20 mouse cellular contexts compared by ENCODE assay signal in genomic region chr9:13699781-13700116, GRCm38 (mm10). TPM values are rescaled to one million over a fixed set of nuclear protein-coding genes. Genes with fewer than 3 reads are reported as not detected.
DNase-seq lines count a peak whose midpoint lies in the region; ATAC-seq and TF ChIP-seq lines count a peak whose summit lies in the region.
"Had no signal": no experiment of that assay in that cellular context is flagged by ENCODE, and none has a peak within 500 bp of the region (broad histone marks: within the 10 kb centered on the region; RNA-seq: fewer than 3 reads in every experiment).

No protein-coding gene starts in this region.

- H3K9ac ChIP-seq in ES-Bruce4 (ENCODE audit: low read depth, poor library complexity, severe bottlenecking): peak overlapping the region; percentile 17; the same call in 1 of the 2 replicates
- H3K9ac ChIP-seq in forebrain, embryonic 13.5 days: no peak overlapping the region
- no peak overlapping the region for H3K9ac ChIP-seq in hindbrain, embryonic 15.5 days
- H3K9ac ChIP-seq in midbrain, embryonic 15.5 days: no peak overlapping the region
- H3K9ac ChIP-seq: embryonic facial prominence, embryonic 15.5 days; kidney, embryonic 15.5 days; limb, embryonic 12.5 days; liver, embryonic 13.5 days; lung, embryonic 15.5 days had no signal

- H3K4me2 ChIP-seq in forebrain, embryonic 13.5 days: no peak overlapping the region
- H3K4me2 ChIP-seq in hindbrain, embryonic 15.5 days: no peak overlapping the region
- H3K4me2 ChIP-seq in midbrain, embryonic 15.5 days: no peak overlapping the region
- H3K4me2 ChIP-seq: embryonic facial prominence, embryonic 15.5 days; kidney, embryonic 15.5 days; limb, embryonic 12.5 days; liver, embryonic 13.5 days; lung, embryonic 15.5 days had no signal

- no peak for TF ChIP-seq EP300 in ES-Bruce4 (IDR thresholded peaks at IDR 0.05; ENCODE audit: insufficient read depth, low read depth, low read length)

- H3K9me3 ChIP-seq in ES-Bruce4 (replicated peaks; ENCODE audit: control insufficient read depth, insufficient read depth, low read length, poor library complexity, severe bottlenecking): no peaks in the 10 kb centered on the region
- no peaks in the 10 kb centered on the region for H3K9me3 ChIP-seq in forebrain, embryonic 13.5 days (replicated peaks)
- H3K9me3 ChIP-seq in hindbrain, embryonic 15.5 days: no peaks in the 10 kb centered on the region
- no peaks in the 10 kb centered on the region for H3K9me3 ChIP-seq in midbrain, embryonic 15.5 days
- H3K9me3 ChIP-seq: embryonic facial prominence, embryonic 15.5 days; kidney, embryonic 15.5 days; limb, embryonic 12.5 days; liver, embryonic 13.5 days; lung, embryonic 15.5 days had no signal

- no peak for TF ChIP-seq POLR2A in ES-Bruce4 (IDR thresholded peaks at IDR 0.05; ENCODE audit: insufficient read depth, low read length)

- no peak overlapping the region for H3K4me3 ChIP-seq in ES-Bruce4 (ENCODE audit: low read depth, low read length)
- no peak overlapping the region for H3K4me3 ChIP-seq in forebrain, embryonic 13.5 days
- H3K4me3 ChIP-seq in hindbrain, embryonic 15.5 days: no peak overlapping the region
- no peak overlapping the region for H3K4me3 ChIP-seq in midbrain, embryonic 15.5 days
- H3K4me3 ChIP-seq: embryonic facial prominence, embryonic 15.5 days; kidney, embryonic 15.5 days; left cerebral cortex, adult 2 months; limb, embryonic 12.5 days; liver, embryonic 13.5 days; lung, embryonic 15.5 days had no signal

- TF ChIP-seq CTCF in ES-Bruce4 (IDR thresholded peaks at IDR 0.05; ENCODE audit: low read depth, low read length): no peak

- H3K27ac ChIP-seq in ES-Bruce4 (ENCODE audit: insufficient read depth, low read length): peak overlapping the region; percentile 98
- H3K27ac ChIP-seq in forebrain, embryonic 13.5 days: peak overlapping the region; percentile 72
- H3K27ac ChIP-seq in hindbrain, embryonic 15.5 days (replicated peaks): peak overlapping the region; percentile 47
- H3K27ac ChIP-seq in midbrain, embryonic 15.5 days: 0 out of 2 replicates have a peak overlapping the region, but pooled peaks have one; percentile 57
- H3K27ac ChIP-seq: embryonic facial prominence, embryonic 15.5 days; kidney, embryonic 15.5 days; left cerebral cortex, adult 2 months; limb, embryonic 12.5 days; liver, embryonic 13.5 days; lung, embryonic 15.5 days; macrophage had no signal

- DNase-seq in right cerebral cortex, adult 2 months (ENCODE audit: low spot score in 2 of 2): no peak
- DNase-seq in adrenal gland, adult (ENCODE audit: inconsistent age in 2 of 2, low spot score in 1 of 2): no peak
- no peak for DNase-seq in thymus, postnatal 0 days (ENCODE audit: low spot score)
- DNase-seq: B cell, adult 2 months; cerebellum, adult 9-10 months; gastrocnemius, postnatal 10 days; liver, embryonic 13.5 days; thymus, adult 2 months had no signal

- ATAC-seq in forebrain, embryonic 13.5 days: peak; percentile 14; the same call in 1 of the 2 replicates
- ATAC-seq in hindbrain, embryonic 15.5 days (ENCODE audit: low FRiP score, low read depth): no peak
- peak; percentile 25; the same call in 1 of the 2 replicates for ATAC-seq in midbrain, embryonic 15.5 days (replicated peaks)
- no peak for ATAC-seq in activated CD4-positive, CD25-positive, alpha-beta regulatory T cell, adult 4 months
- ATAC-seq: Patski had no signal

- peaks cover 11% of the 10 kb centered on the region for H3K4me1 ChIP-seq in ES-Bruce4 (ENCODE audit: control insufficient read depth, insufficient read depth, low read length)
- peaks cover 17% of the 10 kb centered on the region for H3K4me1 ChIP-seq in forebrain, embryonic 13.5 days
- H3K4me1 ChIP-seq in hindbrain, embryonic 15.5 days (replicated peaks): no peaks in the 10 kb centered on the region
- H3K4me1 ChIP-seq in midbrain, embryonic 15.5 days: peaks cover 6% of the 10 kb centered on the region
- H3K4me1 ChIP-seq: embryonic facial prominence, embryonic 15.5 days; kidney, embryonic 15.5 days; liver, embryonic 13.5 days had no signal

- H3K27me3 ChIP-seq in ES-Bruce4 (ENCODE audit: control insufficient read depth, insufficient read depth, low read length, poor library complexity, severe bottlenecking): no peaks in the 10 kb centered on the region
- H3K27me3 ChIP-seq in forebrain, embryonic 13.5 days: no peaks in the 10 kb centered on the region
- H3K27me3 ChIP-seq in hindbrain, embryonic 15.5 days: no peaks in the 10 kb centered on the region
- H3K27me3 ChIP-seq in midbrain, embryonic 15.5 days (replicated peaks): no peaks in the 10 kb centered on the region
- H3K27me3 ChIP-seq: embryonic facial prominence, embryonic 15.5 days; kidney, embryonic 15.5 days; limb, embryonic 12.5 days; liver, embryonic 13.5 days; lung, embryonic 15.5 days; Patski had no signal

- 31% methylated on average over 5 of the region's 5 CpGs for WGBS in forebrain, embryonic 13.5 days
- WGBS in hindbrain, embryonic 15.5 days: 28% methylated on average over 5 of the region's 5 CpGs
- 32% methylated on average over 5 of the region's 5 CpGs for WGBS in midbrain, embryonic 15.5 days

- H3K36me3 ChIP-seq in ES-Bruce4 (ENCODE audit: control insufficient read depth, insufficient read depth, low read length, poor library complexity, severe bottlenecking): no peaks in the 10 kb centered on the region
- H3K36me3 ChIP-seq in forebrain, embryonic 13.5 days (ENCODE audit: poor library complexity, severe bottlenecking): peaks cover 12% of the 10 kb centered on the region; the same call in 1 of the 2 replicates
- H3K36me3 ChIP-seq in hindbrain, embryonic 15.5 days: 0 out of 2 replicates have a peak, but pooled peaks cover 3% of the 10 kb centered on the region
- no peaks in the 10 kb centered on the region for H3K36me3 ChIP-seq in midbrain, embryonic 15.5 days (replicated peaks)
- H3K36me3 ChIP-seq: liver, embryonic 13.5 days had no signal

RNA-seq across cellular contexts. Expression of gene Mtmr2, which starts 48.5 kb away (rescaled TPM):
- polyA plus RNA-seq in ES-Bruce4 (2011; ENCODE audit: insufficient read depth, insufficient read length, low read depth, missing spikeins): 48.8 and 56.4 TPM in 2 replicates
- polyA plus RNA-seq in forebrain, embryonic 13.5 days (2015; fragmentation: Nextera tagmentation; extraction: Ambion mirVana): 64.1 and 69.3 TPM in 2 replicates
- polyA plus RNA-seq in hindbrain, embryonic 15.5 days (2015; fragmentation: Nextera tagmentation; extraction: Ambion mirVana): 50.6 and 50.9 TPM in 2 replicates
- 53.2 and 54.6 TPM in 2 replicates for polyA plus RNA-seq in midbrain, embryonic 15.5 days (2015; fragmentation: Nextera tagmentation; extraction: Ambion mirVana)
- 10 to 100 TPM; 27.8 to 31.5 TPM for polyA plus RNA-seq in activated CD4-positive, CD25-positive, alpha-beta regulatory T cell, adult 4 months (2017; shearing (Covaris generic))
- 54.9 and 56.8 TPM in 2 replicates for polyA plus RNA-seq in thymus, postnatal 0 days (2015; fragmentation: Nextera tagmentation; extraction: Ambion mirVana)

Comparison
In these comparisons a context has a peak if more than half of its experiments do, and no peak if none do; other contexts are left out.
1. H3K27ac ChIP-seq: peak in every context shown above with its lines; median percentile 98 in ES-Bruce4; 72 in forebrain, embryonic 13.5 days; 57 in midbrain, embryonic 15.5 days; 47 in hindbrain, embryonic 15.5 days.
2. ATAC-seq: peak in forebrain, embryonic 13.5 days (single experiment) and midbrain, embryonic 15.5 days (single experiment); none in hindbrain, embryonic 15.5 days (single experiment) and activated CD4-positive, CD25-positive, alpha-beta regulatory T cell, adult 4 months (single experiment).